Mouse (Mus musculus): ENCODE measurements around the gene Hcrt. TPM values are rescaled to one million over a fixed set of nuclear protein-coding genes. Genes with fewer than 3 reads are reported as not detected.

Hcrt gene
- total and polyA plus RNA-seq, 2 experiments from 2014 or later: 1.2 TPM; not detected in 1

DNA sequence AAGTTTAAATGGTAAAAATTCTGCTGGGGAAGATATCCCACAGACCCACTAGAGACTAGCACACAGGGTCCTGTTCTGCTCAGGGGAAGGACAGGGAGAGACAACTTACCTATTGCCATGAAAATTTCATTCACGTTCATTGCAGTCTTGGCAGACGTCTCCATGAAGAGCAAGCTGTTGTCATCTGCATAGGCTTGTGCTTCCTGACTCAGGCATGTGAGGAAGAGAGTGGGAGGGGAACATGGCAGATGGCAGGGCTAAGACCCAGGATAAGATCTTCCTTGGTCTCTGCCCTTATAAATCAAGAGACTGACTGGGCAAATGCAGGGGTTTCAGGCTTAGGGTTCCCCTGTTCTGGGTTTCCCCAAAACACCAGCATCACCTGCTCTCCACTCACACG, 46.1 kb downstream of the Hcrt start:
- peaks cover 25% of the 10 kb centered on the region for H3K36me3 ChIP-seq (ENCODE audit: insufficient read depth, low read length)
- 84% methylated on average over 3 of the region's 3 CpGs for WGBS
- no peak for TF ChIP-seq CTCF (IDR thresholded peaks at IDR 0.05; ENCODE audit: low read depth)
- no peak overlapping the region for H3K4me3 ChIP-seq (ENCODE audit: low read length)
- H3K27me3 ChIP-seq (ENCODE audit: insufficient read depth, low read length): no peaks in the 10 kb centered on the region
- H3K4me2 ChIP-seq (ENCODE audit: low read depth, low read length): no peak overlapping the region
- H3K27ac ChIP-seq: no peak overlapping the region
- H3K9me3 ChIP-seq (ENCODE audit: low read length): no peaks in the 10 kb centered on the region
- H3K4me1 ChIP-seq (ENCODE audit: insufficient read depth, low read length): peaks cover under 1% of the 10 kb centered on the region; the same call in 1 of the 2 replicates
- ATAC-seq (no peak), DNase-seq (ENCODE audit: low spot score) (no peak)
- no peak overlapping the region for H3K9ac ChIP-seq (replicated peaks; ENCODE audit: low read length)

GRCm38 (mm10) chr11:100714948-100715347, 47.8 kb downstream of the Hcrt start:
- Histone ChIP-seq H3K9ac (replicated peaks; ENCODE audit: low read length) (no peak overlapping the region), H3K36me3 (ENCODE audit: insufficient read depth, low read length) (peaks cover 29% of the 10 kb centered on the region), H3K4me3 (ENCODE audit: low read length) (no peak overlapping the region), H3K9me3 (ENCODE audit: low read length) (no peaks in the 10 kb centered on the region), H3K27ac (no peak overlapping the region), H3K27me3 (ENCODE audit: insufficient read depth, low read length) (no peaks in the 10 kb centered on the region), H3K4me1 (ENCODE audit: insufficient read depth, low read length) (peaks cover 6% of the 10 kb centered on the region; the same call in 1 of the 2 replicates), H3K4me2 (ENCODE audit: low read depth, low read length) (no peak overlapping the region)
- no peak for TF ChIP-seq CTCF (IDR thresholded peaks at IDR 0.05; ENCODE audit: low read depth)
- ATAC-seq (no peak), DNase-seq (ENCODE audit: low spot score) (no peak)
- WGBS: 69% methylated on average over 6 of the region's 6 CpGs

- peak overlapping the region; percentile 33; the same call in 1 of the 2 replicates for H3K4me2 ChIP-seq (ENCODE audit: low read depth, low read length)
- H3K4me3 ChIP-seq (ENCODE audit: low read length): no peak overlapping the region
- ATAC-seq: no peak
- H3K27ac ChIP-seq: no peak overlapping the region; the same call in 1 of the 2 replicates
- H3K4me1 ChIP-seq (ENCODE audit: insufficient read depth, low read length): peaks cover 6% of the 10 kb centered on the region; the same call in 1 of the 2 replicates
- WGBS: 47% methylated on average over 6 of the region's 6 CpGs
- peak; percentile 91 for TF ChIP-seq CTCF (IDR thresholded peaks at IDR 0.05; ENCODE audit: low read depth)
- H3K27me3 ChIP-seq (ENCODE audit: insufficient read depth, low read length): no peaks in the 10 kb centered on the region
- H3K36me3 ChIP-seq (ENCODE audit: insufficient read depth, low read length): peaks cover 30% of the 10 kb centered on the region
- no peak overlapping the region; the same call in 1 of the 2 replicates for H3K9ac ChIP-seq (replicated peaks; ENCODE audit: low read length)
- H3K9me3 ChIP-seq (ENCODE audit: low read length): no peaks in the 10 kb centered on the region
- DNase-seq (ENCODE audit: low spot score): peak; percentile 90
Observed at GRCm38 (mm10) chr11:100714534-100714915, 48.2 kb downstream of the Hcrt start.

DNA sequence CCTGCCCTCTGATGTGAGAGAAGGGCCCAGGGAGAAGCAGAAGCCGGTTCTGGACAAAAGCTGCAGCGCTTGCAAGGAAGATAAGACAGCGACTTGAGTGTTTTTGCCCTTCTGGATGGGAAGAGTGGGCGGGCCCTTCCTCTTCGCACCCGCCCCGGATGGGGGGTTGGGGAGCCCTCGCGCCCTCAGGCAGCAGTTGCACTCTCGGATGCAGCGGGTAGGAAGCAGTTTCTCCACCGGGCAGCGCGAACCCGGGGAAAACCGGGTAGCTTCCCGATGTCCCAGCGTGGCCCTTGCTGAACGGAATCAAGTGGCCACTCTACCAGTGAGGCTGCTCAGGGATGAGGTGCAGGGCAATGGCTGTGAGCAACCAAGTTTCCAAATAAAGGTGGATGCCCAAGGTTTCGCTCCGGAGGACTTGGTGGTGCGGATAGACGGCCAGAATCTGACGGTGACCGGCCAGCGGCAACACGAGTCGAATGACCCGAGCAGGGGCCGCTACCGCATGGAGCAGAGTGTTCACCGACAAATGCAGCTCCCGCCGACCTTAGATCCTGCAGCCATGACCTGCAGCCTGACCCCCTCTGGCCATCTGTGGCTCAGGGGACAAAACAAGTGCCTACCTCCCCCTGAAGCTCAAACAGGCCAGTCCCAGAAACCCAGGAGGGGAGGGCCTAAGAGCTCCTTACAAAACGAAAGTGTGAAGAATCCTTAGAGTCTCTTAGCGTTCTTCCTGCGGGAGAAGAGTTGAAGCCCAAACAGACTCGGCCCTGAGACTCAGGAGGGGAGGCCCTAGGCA, 48.8 kb downstream of the Hcrt start, which contains the start of gene Hspb9:
TSS of gene Hspb9 (plus strand) at position 116 of the 799 bp plus-strand sequence.
- peaks cover 6% of the 10 kb centered on the region; the same call in 1 of the 2 replicates for H3K4me1 ChIP-seq (ENCODE audit: insufficient read depth, low read length)
- peak within 1 kb of the TSS; percentile 6; the same call in 1 of the 2 replicates for H3K9ac ChIP-seq (replicated peaks; ENCODE audit: low read length)
- no peak for TF ChIP-seq CTCF (IDR thresholded peaks at IDR 0.05; ENCODE audit: low read depth)
- 13% methylated on average over 38 of the region's 38 CpGs for WGBS
- peaks cover 36% of the 10 kb centered on the region for H3K36me3 ChIP-seq (ENCODE audit: insufficient read depth, low read length)
- ATAC-seq: no peak
- H3K27ac ChIP-seq: peak within 1 kb of the TSS; percentile 26; the same call in 1 of the 2 replicates
- H3K9me3 ChIP-seq (ENCODE audit: low read length): no peaks in the 10 kb centered on the region
- no peak for DNase-seq (ENCODE audit: low spot score)
- H3K4me2 ChIP-seq (ENCODE audit: low read depth, low read length): peak within 1 kb of the TSS; percentile 83; the same call in 1 of the 2 replicates
- H3K4me3 ChIP-seq (ENCODE audit: low read length): no peak within 1 kb of the TSS
- H3K27me3 ChIP-seq (ENCODE audit: insufficient read depth, low read length): no peaks in the 10 kb centered on the region

DNA sequence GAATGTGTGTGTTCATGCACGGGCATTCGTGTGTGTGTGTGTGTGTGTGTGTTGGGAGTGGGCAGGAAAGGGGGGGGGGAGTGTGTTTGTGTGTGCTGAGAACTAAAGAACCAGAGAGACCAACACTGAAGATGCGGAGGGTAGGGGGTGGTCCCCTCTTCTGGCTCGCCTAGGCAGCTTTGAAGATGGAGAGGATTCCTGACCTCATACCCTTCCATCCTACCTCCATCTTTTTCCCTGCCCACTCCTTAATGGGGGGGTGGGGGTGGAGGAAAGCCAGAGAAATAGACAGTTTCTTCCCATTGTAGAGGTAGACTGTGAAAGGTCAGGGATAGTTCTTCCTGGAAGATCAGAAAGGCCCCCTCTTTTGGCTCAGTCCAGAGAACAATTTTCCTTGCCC, 49.6 kb downstream of the Hcrt start:
- Histone ChIP-seq H3K4me2 (ENCODE audit: low read depth, low read length) (no peak overlapping the region), H3K4me3 (ENCODE audit: low read length) (no peak overlapping the region), H3K4me1 (ENCODE audit: insufficient read depth, low read length) (peaks cover 6% of the 10 kb centered on the region; the same call in 1 of the 2 replicates), H3K27me3 (ENCODE audit: insufficient read depth, low read length) (no peaks in the 10 kb centered on the region), H3K27ac (no peak overlapping the region), H3K9ac (replicated peaks; ENCODE audit: low read length) (peak overlapping the region; percentile 6; the same call in 1 of the 2 replicates), H3K9me3 (ENCODE audit: low read length) (no peaks in the 10 kb centered on the region), H3K36me3 (ENCODE audit: insufficient read depth, low read length) (peaks cover 39% of the 10 kb centered on the region)
- ATAC-seq: no peak
- WGBS: 77% methylated on average over 4 of the region's 4 CpGs
- no peak for TF ChIP-seq CTCF (IDR thresholded peaks at IDR 0.05; ENCODE audit: low read depth)
- DNase-seq (ENCODE audit: low spot score): no peak

GRCm38 (mm10) chr11:100711783-100712615, 50.7 kb downstream of the Hcrt start, which contains the start of gene Kat2a:
Gene Kat2a (minus strand): TSS chr11:100712465.
- 2% methylated on average over 46 of the region's 48 CpGs for WGBS
- TF ChIP-seq CTCF (IDR thresholded peaks at IDR 0.05; ENCODE audit: low read depth): no peak
- ATAC-seq: peak; percentile 92
- Histone ChIP-seq H3K9me3 (ENCODE audit: low read length) (no peaks in the 10 kb centered on the region), H3K4me2 (ENCODE audit: low read depth, low read length) (peak within 1 kb of the TSS; percentile 83), H3K9ac (replicated peaks; ENCODE audit: low read length) (peak within 1 kb of the TSS; percentile 92), H3K27ac (peak within 1 kb of the TSS; percentile 79), H3K27me3 (ENCODE audit: insufficient read depth, low read length) (no peaks in the 10 kb centered on the region), H3K4me1 (ENCODE audit: insufficient read depth, low read length) (peaks cover 6% of the 10 kb centered on the region; the same call in 1 of the 2 replicates), H3K4me3 (ENCODE audit: low read length) (peak within 1 kb of the TSS; percentile 99), H3K36me3 (ENCODE audit: insufficient read depth, low read length) (peaks cover 43% of the 10 kb centered on the region)
- peak; percentile 95 for DNase-seq (ENCODE audit: low spot score)

Other genes with a start within 250 kb of the Hcrt start
- gene Acly, start 234.9 kb downstream of the Hcrt start, total RNA-seq (2014; rRNA removed): 229 and 235 TPM in 2 replicates
- 130 and 135 TPM in 2 replicates for gene Acly, start 234.9 kb downstream of the Hcrt start, polyA plus RNA-seq (2015; fragmentation: Nextera tagmentation; extraction: Ambion mirVana)
- gene Ttc25, start 217.3 kb downstream of the Hcrt start, total RNA-seq (2014; rRNA removed): 1.5 and 2.4 TPM in 2 replicates
- 1.8 and 2.0 TPM in 2 replicates for gene Ttc25, start 217.3 kb downstream of the Hcrt start, polyA plus RNA-seq (2015; fragmentation: Nextera tagmentation; extraction: Ambion mirVana)
- 95.3 and 125 TPM in 2 replicates for gene Cnp, start 188.0 kb downstream of the Hcrt start, total RNA-seq (2014; rRNA removed)
- gene Cnp, start 188.0 kb downstream of the Hcrt start, polyA plus RNA-seq (2015; fragmentation: Nextera tagmentation; extraction: Ambion mirVana): 121 and 146 TPM in 2 replicates
- 125 and 131 TPM in 2 replicates for gene Nkiras2, start 143.7 kb downstream of the Hcrt start, total RNA-seq (2014; rRNA removed)
- gene Nkiras2, start 143.7 kb downstream of the Hcrt start, polyA plus RNA-seq (2015; fragmentation: Nextera tagmentation; extraction: Ambion mirVana): 77.5 and 82.1 TPM in 2 replicates
- gene Dnajc7, start 142.8 kb downstream of the Hcrt start, total RNA-seq (2014; rRNA removed): 64.6 and 73.8 TPM in 2 replicates
- 237 and 246 TPM in 2 replicates for gene Dnajc7, start 142.8 kb downstream of the Hcrt start, polyA plus RNA-seq (2015; fragmentation: Nextera tagmentation; extraction: Ambion mirVana)
- 9.8 and 13.0 TPM in 2 replicates for gene Zfp385c, start 70.5 kb downstream of the Hcrt start, total RNA-seq (2014; rRNA removed)
- 10.0 and 11.3 TPM in 2 replicates for gene Zfp385c, start 70.5 kb downstream of the Hcrt start, polyA plus RNA-seq (2015; fragmentation: Nextera tagmentation; extraction: Ambion mirVana)
- gene Dhx58, start 58.7 kb downstream of the Hcrt start, total RNA-seq (2014; rRNA removed): 0.61 and 1.2 TPM in 2 replicates
- gene Dhx58, start 58.7 kb downstream of the Hcrt start, polyA plus RNA-seq (2015; fragmentation: Nextera tagmentation; extraction: Ambion mirVana): 2.7 and 3.1 TPM in 2 replicates
- 62.6 and 63.3 TPM in 2 replicates for gene Kat2a, start 50.5 kb downstream of the Hcrt start, total RNA-seq (2014; rRNA removed)
- gene Kat2a, start 50.5 kb downstream of the Hcrt start, polyA plus RNA-seq (2015; fragmentation: Nextera tagmentation; extraction: Ambion mirVana): 56.0 and 61.7 TPM in 2 replicates
- gene Hspb9, start 49.1 kb downstream of the Hcrt start, total RNA-seq (2014; rRNA removed): not detected in 2 replicates
- 0.24 and 0.28 TPM in 2 replicates for gene Hspb9, start 49.1 kb downstream of the Hcrt start, polyA plus RNA-seq (2015; fragmentation: Nextera tagmentation; extraction: Ambion mirVana)
- gene Rab5c, start 24.7 kb downstream of the Hcrt start, total RNA-seq (2014; rRNA removed): 246 and 248 TPM in 2 replicates
- gene Rab5c, start 24.7 kb downstream of the Hcrt start, polyA plus RNA-seq (2015; fragmentation: Nextera tagmentation; extraction: Ambion mirVana): 34.1 and 34.4 TPM in 2 replicates
- 10.0 and 12.9 TPM in 2 replicates for gene Kcnh4, start 3.0 kb downstream of the Hcrt start, total RNA-seq (2014; rRNA removed)
- gene Kcnh4, start 3.0 kb downstream of the Hcrt start, polyA plus RNA-seq (2015; fragmentation: Nextera tagmentation; extraction: Ambion mirVana): 3.6 and 4.2 TPM in 2 replicates
- gene Ghdc, start 8.0 kb upstream of the Hcrt start, total RNA-seq (2014; rRNA removed): 15.9 and 20.9 TPM in 2 replicates
- gene Ghdc, start 8.0 kb upstream of the Hcrt start, polyA plus RNA-seq (2015; fragmentation: Nextera tagmentation; extraction: Ambion mirVana): 7.5 and 8.3 TPM in 2 replicates
- 21.8 and 25.0 TPM in 2 replicates for gene Stat5b, start 87.8 kb upstream of the Hcrt start, total RNA-seq (2014; rRNA removed)
- 12.5 and 12.8 TPM in 2 replicates for gene Stat5b, start 87.8 kb upstream of the Hcrt start, polyA plus RNA-seq (2015; fragmentation: Nextera tagmentation; extraction: Ambion mirVana)
- 4.1 and 5.5 TPM in 2 replicates for gene Stat5a, start 96.4 kb upstream of the Hcrt start, total RNA-seq (2014; rRNA removed)
- gene Stat5a, start 96.4 kb upstream of the Hcrt start, polyA plus RNA-seq (2015; fragmentation: Nextera tagmentation; extraction: Ambion mirVana): 2.5 and 3.3 TPM in 2 replicates
- 49.7 and 56.2 TPM in 2 replicates for gene Stat3, start 176.6 kb upstream of the Hcrt start, total RNA-seq (2014; rRNA removed)
- 41.4 and 43.4 TPM in 2 replicates for gene Stat3, start 176.6 kb upstream of the Hcrt start, polyA plus RNA-seq (2015; fragmentation: Nextera tagmentation; extraction: Ambion mirVana)
- gene Cavin1, start 208.0 kb upstream of the Hcrt start, total RNA-seq (2014; rRNA removed): 19.7 and 26.3 TPM in 2 replicates
- gene Cavin1, start 208.0 kb upstream of the Hcrt start, polyA plus RNA-seq (2015; fragmentation: Nextera tagmentation; extraction: Ambion mirVana): 48.6 and 50.2 TPM in 2 replicates
- gene Atp6v0a1, start 246.5 kb upstream of the Hcrt start, total RNA-seq (2014; rRNA removed): 213 and 222 TPM in 2 replicates
- 162 and 181 TPM in 2 replicates for gene Atp6v0a1, start 246.5 kb upstream of the Hcrt start, polyA plus RNA-seq (2015; fragmentation: Nextera tagmentation; extraction: Ambion mirVana)